Mouse (Mus musculus): ENCODE measurements around the gene Atp2b2.

Gene Atp2b2

DNA sequence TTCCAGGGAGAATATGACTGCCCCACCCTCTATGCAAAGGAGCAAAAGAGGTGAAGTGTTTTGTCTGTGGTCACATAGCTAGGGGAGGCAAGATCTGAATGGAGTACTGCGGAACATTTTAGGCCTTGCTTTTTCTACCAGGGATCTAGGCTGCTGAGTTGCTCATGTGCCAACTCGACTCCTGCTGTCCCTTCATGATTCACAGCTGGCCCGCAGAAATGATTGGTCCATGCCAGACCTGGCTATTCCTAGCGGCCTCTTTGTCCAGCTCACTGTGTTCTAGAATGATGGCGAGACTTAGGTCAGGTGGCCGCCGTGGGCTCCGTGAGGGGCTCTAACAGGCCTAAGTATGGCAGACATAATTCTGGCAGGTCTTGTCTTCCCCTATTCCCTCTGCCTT, 103.0 kb downstream of the Atp2b2 start:
- no peak for DNase-seq

DNA sequence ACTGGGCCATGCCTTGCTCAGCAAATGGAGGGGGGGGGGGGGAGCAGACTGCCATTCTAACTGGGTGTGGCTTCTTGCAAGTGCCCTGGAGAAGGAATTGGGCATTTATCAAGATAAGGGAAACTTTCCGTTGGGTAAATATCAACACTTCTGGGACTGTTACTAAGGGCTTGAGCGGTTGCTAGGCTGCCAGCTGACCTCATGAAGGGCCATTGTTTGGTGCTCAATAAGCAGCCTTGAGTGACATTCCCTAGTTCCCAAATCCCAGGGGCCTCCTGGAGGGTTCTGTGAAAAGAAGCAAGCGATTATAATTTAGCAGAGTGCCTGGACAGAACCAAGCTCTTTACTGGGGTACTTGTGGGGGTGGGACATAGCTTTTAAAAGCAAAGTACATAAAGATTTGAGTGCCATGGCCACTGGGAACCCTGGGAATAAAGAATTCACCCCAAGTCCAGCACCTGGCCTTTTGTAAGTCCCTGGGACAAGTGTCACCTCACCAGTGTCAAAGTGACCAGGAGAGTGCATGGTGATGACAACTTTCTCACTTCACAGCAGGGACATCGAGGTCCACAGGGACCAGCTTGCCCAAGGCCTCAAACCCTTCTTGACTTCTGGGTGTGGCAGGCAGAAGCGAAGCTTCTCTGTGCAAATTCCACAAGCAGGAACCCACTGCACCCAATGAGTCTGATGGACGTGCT, 105.5 kb downstream of the Atp2b2 start:
- DNase-seq, result no peak

- DNase-seq, result no peak
Measured at GRCm38 (mm10) chr6:113936111-113936510, 106.3 kb downstream of the Atp2b2 start.

DNA sequence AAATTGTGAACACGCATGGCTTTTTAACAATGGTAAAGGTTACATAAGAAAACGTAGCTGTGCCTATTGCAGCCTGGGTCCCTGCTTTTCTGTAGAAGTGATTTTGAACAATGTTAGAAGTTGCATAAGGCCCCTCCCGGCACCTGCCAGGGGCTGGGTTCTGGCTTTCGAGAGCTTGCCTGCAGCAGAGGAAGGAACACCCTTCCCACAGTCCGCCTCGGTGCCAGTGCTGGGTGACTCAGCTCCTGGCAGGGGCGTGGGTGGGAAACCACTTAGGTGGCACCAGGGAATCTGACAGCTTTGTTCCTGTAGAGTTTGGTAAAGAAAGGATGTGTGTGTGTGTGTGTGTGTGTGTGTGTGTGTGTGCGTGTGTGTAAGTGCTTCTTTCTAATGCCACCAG, 107.7 kb downstream of the Atp2b2 start:
- no peak for DNase-seq

DNA sequence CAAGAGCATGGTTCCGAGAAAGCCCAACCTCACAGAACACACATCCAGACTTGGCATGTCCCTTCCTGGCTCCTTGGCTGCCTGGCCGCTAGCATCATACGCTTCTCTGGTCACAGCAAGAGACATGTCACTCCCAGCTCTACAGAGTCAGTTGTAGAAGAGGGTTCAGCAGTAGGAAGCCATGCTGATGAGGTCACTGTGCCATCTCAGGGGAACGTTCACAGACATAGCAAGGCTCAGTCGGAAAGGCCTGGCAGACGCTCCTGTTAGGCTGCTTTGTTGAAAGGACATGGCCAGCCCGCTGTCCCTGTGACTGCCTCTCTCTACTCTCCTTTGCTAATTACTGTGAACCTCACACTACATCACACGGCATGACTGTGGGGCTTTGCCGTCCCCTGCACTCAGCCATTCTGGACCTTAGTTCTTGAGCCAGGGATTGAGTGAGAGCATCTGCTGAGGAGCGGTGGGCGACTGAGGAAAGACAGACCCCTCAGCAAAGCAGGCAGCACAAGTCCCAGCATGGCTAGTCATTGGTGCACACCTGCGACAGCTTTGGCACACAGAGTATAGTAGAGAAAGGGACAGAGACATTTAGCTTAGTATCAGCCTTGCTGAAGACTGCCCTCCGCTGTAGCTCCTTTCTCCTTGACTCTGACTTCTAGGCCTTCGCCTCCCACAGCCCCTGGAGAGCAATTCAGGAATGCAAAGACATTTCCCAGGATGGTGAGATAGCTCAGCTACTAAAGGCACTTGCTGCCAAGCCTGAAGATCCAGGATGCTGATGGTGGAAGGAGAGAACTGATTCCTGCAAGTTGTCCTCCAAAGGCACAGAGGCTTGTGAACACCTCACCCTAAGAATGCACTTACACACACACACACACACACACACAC, 108.9 kb downstream of the Atp2b2 start:
- DNase-seq, result no peak

- DNase-seq, result peak; percentile 38 to 39
Measured at GRCm38 (mm10) chr6:113929191-113929875, 113.1 kb downstream of the Atp2b2 start.

DNA sequence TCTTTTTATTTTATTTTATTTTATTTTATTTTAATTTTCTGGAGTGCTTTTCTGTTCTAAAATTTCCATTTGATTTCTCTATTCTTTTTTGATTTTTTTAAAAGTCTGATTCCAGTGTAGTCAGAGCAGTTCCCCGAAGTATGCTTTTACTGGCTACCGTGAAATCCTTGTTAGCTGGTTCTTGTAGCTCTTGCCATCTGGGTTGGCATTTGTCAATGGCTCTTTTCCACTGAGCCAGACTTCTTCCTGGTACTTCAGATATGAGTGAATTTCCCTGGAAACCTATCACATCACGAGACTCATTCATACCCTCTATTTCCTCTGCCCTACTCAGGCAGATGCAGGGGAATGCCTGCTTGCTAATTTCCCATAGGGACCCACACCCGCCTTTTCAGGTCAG, 119.2 kb downstream of the Atp2b2 start:
- DNase-seq, result no peak

DNA sequence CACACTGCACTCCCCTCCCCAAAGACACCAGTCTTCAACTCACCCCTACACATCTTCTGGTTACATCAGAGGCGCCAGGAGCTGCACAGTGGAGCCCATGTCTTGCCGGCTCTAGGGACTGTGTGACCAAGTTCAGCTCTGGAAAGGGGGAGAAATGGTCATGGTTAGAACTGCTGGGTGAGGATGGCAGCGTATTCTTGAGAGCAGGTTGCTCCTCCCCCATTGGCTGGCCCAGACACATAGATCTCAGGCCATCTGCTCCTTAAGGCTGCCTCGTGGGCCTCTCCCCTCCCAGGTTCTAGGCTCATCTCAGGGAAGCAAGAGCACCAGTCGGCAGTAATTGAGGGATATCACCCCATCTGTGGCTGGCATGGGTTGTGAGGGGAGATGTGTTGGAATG, 121.9 kb downstream of the Atp2b2 start:
- DNase-seq, result no peak

GRCm38 (mm10) chr6:113912753-113913152, 129.7 kb downstream of the Atp2b2 start:
- no peak for DNase-seq

GRCm38 (mm10) chr6:113911094-113911493, 131.3 kb downstream of the Atp2b2 start:
- peak; percentile 6 to 7 for DNase-seq

DNA sequence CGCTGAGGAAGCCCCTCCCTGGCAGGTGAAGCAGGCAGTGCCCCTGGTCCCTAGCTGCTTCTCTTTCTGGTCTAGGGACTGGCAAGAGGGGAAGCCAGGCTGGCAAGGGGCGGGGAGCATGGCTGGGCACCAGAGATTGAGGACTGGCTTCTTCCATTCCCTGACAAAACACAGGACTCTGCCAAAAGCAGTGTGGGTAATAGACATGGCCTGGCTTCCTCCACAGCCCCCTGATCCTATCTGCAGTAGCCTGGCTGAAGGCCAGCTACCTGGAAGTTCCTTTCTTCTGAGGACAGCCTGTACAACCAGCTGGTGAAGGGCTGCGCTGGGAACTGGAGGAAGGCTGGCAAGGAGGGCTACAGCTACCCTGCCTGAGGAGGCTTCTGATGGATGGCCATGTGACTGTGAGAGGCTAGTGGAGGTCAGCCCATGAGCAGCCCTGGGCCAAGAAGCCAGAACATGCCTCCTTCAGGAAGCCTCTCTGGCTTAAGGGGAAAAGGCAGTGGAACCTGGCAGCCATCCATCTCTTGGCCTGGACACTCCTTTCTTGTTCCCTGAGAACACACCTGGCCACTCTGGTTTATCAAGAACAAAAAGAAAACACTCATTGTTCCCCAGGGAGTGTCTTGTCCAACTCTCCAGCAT, 131.9 kb downstream of the Atp2b2 start:
- DNase-seq, result no peak

DNA sequence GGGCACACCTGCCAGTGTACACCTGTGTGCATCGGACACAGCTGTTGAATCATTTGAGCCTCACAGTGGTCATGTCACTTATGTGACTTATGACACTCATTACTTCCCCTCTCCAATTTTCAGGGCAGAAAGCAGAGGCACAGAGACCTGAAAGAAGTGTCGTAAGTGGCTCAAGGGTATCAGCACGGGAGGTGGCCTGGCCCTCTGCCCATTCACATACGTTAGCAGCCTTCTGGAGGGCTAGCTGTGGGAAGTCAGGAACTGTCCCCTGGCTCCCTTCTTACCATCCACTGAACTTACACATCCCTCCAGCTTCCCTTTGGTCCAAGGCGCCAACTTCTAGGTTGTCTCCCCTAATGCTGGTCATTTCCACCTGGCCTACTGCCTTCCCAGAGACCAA, 132.6 kb downstream of the Atp2b2 start:
- no peak for DNase-seq

DNA sequence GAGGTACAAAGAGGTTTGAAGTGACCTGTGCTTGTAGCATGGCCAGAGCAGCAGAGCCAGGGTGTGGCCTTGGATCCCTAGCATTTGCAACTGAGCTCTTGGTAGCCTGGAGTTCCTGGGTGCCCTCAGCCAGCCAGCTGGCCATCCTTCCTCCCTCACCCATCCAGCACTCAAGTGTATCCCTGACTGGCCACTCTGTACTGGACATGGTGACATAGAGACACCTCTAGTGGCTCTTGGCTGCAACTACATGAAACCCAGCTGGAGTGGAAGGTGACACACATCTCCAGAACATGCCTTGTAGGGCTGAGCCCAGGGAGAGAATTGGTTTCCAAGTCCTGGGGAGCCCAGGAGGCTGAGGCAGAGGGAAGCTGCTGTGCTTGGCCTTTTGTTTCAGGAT, 134.3 kb downstream of the Atp2b2 start:
- peak in 1 of 2 experiments; percentile 10 for DNase-seq

GRCm38 (mm10) chr6:113904406-113904805, 138.0 kb downstream of the Atp2b2 start:
- no peak for DNase-seq

GRCm38 (mm10) chr6:113896023-113896422, 146.4 kb downstream of the Atp2b2 start:
- no peak for DNase-seq

GRCm38 (mm10) chr6:113894008-113894407, 148.4 kb downstream of the Atp2b2 start:
- no peak for DNase-seq

DNA sequence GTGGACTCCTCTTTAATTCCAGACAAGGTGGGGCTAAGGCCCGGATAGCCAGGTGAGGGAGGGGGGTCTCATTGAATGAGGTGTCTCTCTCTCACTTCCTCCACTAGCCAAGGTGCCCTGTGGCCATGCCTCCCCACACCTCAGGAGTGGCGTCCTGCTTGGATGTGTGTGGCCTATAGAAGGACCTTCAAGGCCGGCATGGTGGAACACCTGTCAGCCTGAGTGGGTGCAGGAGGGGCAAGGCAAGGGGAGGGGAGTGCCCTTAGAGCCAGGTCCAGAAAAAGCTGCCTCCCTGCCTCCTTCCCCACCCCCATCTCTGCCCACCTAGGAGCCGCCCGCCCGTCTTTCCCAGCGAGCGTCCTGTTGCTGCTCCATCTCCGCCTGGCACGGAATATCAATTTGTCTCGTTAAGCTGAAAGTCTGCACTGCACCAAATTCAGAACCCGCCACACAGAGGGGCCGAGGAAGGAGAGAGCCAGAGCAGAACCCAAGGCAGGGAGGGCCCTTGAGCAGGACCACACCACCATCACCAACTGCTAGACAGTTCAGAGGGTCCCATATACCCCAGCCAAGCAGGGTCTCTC, 150.2 kb downstream of the Atp2b2 start:
- DNase-seq, result no peak

DNA sequence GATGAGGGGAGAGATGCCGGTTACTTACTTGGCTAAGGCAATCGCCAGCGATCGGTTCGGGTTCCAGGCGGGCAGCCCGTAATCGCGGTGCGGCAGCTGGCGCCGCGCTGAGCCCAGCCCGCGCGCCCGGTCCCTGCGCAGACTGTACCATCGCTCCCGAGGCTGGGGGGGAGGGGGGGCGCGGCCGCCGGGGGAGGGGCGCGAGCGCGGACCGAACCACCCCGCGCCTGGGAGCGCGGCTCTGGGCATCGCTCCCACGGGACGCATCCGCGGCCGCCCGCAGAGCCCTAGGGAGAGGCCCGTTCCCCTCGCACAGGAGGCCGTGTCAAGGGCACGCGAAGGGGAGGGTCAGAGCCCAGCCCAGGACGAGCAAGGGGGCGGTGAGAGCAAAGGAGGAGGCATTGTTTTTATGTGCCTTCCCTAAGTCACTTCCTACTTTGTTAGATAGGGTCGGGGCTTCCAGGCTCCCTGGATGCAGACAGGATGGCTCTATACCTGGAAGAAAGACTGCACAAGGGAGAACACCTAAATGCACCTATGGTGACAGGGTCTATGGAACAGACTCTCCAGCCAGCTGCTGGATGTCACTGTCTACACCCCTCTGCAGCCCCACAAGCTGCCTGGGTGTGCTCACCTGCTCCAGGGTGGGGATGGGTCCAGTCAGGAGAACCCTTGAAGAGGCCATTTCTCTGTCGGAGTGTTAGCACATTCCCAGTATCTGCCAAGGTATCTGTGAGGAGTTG, 151.0 kb downstream of the Atp2b2 start:
- DNase-seq, result peak; percentile 7 to 14

DNA sequence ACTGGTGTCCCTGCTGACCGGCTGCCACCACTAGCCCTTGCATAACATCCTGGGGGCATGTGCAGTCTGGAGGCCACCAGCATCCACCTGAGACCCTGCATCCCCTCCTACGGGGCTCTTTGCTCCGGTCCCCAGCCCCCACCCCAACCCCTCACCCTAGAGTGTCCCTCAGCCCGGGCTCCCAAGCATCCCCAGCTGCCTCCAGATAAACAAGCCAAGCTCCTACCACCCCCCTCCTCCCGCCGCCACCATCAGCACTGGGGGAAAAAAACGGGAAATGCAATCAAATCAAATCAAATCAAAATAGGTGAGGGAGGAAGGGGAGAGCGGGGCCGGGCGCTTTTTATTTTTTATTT, 151.6 kb downstream of the Atp2b2 start:
- no peak for DNase-seq

- DNase-seq, result no peak
Measured at GRCm38 (mm10) chr6:113890023-113890857, 152.2 kb downstream of the Atp2b2 start.

DNA sequence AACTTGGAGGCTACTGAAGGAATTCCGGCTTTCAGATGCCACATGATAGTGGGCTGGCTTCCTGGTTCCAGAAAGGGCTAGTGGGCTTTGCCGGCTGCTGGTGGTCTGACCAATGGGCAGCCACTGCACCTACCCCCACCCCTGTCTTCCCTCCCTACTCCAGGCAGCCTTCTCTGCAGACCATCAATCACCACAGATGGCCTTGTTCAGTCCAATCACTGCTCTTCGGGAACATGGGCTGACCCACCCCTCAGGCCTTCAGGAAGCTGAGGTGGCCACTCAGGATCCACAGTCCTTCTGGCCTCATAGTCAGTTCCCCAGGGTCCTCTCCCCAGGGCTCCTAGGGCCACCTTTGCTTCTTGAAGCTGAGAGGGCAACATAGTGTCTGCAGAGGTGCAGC, 153.2 kb downstream of the Atp2b2 start:
- no peak for DNase-seq

Measured in kidney, postnatal 4 days (tissue).